Comparison of ENCODE assay signal across 8 mouse cellular contexts in genomic region chr14:118437156-118437931, GRCm38 (mm10).
DNase-seq lines count a peak whose midpoint lies in the region; ATAC-seq and TF ChIP-seq lines count a peak whose summit lies in the region.

No protein-coding gene starts in this region.

- TF ChIP-seq CTCF in brain, embryonic 14.5 days (IDR thresholded peaks at IDR 0.05; ENCODE audit: borderline replicate concordance, extremely low read depth, insufficient read depth, insufficient read length), result no peak
- TF ChIP-seq CTCF in thymus, adult 2 months (IDR thresholded peaks at IDR 0.05; ENCODE audit: borderline replicate concordance, control insufficient read depth, extremely low read depth, insufficient read depth, low read length, poor library complexity), result no peak

- no peaks in the 10 kb centered on the region; the same call in none of the 2 replicates for H3K4me1 ChIP-seq in heart, embryonic 10.5 days
- peaks cover 20% of the 10 kb centered on the region for H3K4me1 ChIP-seq in midbrain, embryonic 15.5 days
- H3K4me1 ChIP-seq in thymus, adult 2 months (replicated peaks; ENCODE audit: control insufficient read depth, insufficient read depth, low read length), result no peaks in the 10 kb centered on the region

- under 1% methylated on average over 36 of the region's 36 CpGs for WGBS in heart, embryonic 10.5 days
- WGBS in midbrain, embryonic 15.5 days, result under 1% methylated on average over 36 of the region's 36 CpGs
- 10% methylated on average over 36 of the region's 36 CpGs for WGBS in thymus, adult 2 months

- peak; percentile 84 for ATAC-seq in midbrain, embryonic 15.5 days (replicated peaks)

- H3K36me3 ChIP-seq in heart, embryonic 10.5 days, result no peaks in the 10 kb centered on the region
- H3K36me3 ChIP-seq in midbrain, embryonic 15.5 days (replicated peaks), result no peaks in the 10 kb centered on the region
- H3K36me3 ChIP-seq in thymus, adult 2 months (ENCODE audit: control insufficient read depth, insufficient read depth, low read length), result no peaks in the 10 kb centered on the region

- DNase-seq in heart, embryonic 10.5 days (ENCODE audit: low spot score), result no peak
- DNase-seq in heart, postnatal 25 days (ENCODE audit: low spot score), result no peak
- peak; percentile 76 for DNase-seq in brain, embryonic 14.5 days (ENCODE audit: low read depth)
- peak; percentile 9 to 35 for DNase-seq in frontal cortex, postnatal 36 days (ENCODE audit: low spot score in 2 of 2)
- peak; percentile 20 to 27 for DNase-seq in layer of hippocampus, postnatal 25 days (ENCODE audit: extremely low spot score in 1 of 2, low spot score in 1 of 2)
- no peak for DNase-seq in spleen, adult 18-20 months
- no peak for DNase-seq in thymus, adult 2 months

- peak overlapping the region; percentile 49 for H3K9ac ChIP-seq in midbrain, embryonic 15.5 days

- intact Hi-C loops in heart, postnatal 25 days (cut with DNase I), result loop anchor here (10.0 kb wide), 1 partner anchor 213 kb away; no protein-coding TSS in a partner anchor

- H3K9me3 ChIP-seq in heart, embryonic 10.5 days, result no peaks in the 10 kb centered on the region
- no peaks in the 10 kb centered on the region for H3K9me3 ChIP-seq in midbrain, embryonic 15.5 days

- H3K4me3 ChIP-seq in heart, embryonic 10.5 days, result peak overlapping the region; percentile 72
- peak overlapping the region; percentile 51 for H3K4me3 ChIP-seq in midbrain, embryonic 15.5 days
- no peak overlapping the region for H3K4me3 ChIP-seq in thymus, adult 2 months (ENCODE audit: control insufficient read depth, insufficient read depth, low read length)

- peak overlapping the region; percentile 84 for H3K4me2 ChIP-seq in midbrain, embryonic 15.5 days

- H3K27me3 ChIP-seq in heart, embryonic 10.5 days (ENCODE audit: insufficient read depth, poor library complexity, severe bottlenecking), result peaks cover 79% of the 10 kb centered on the region
- H3K27me3 ChIP-seq in midbrain, embryonic 15.5 days (replicated peaks), result peaks cover 17% of the 10 kb centered on the region
- peaks cover 4% of the 10 kb centered on the region for H3K27me3 ChIP-seq in thymus, adult 2 months (ENCODE audit: control insufficient read depth, insufficient read depth, low read length)

- H3K27ac ChIP-seq in heart, embryonic 10.5 days, result peak overlapping the region; percentile 59; the same call in 1 of the 2 replicates
- peak overlapping the region; percentile 72 for H3K27ac ChIP-seq in midbrain, embryonic 15.5 days
- no peak overlapping the region for H3K27ac ChIP-seq in thymus, adult 2 months (ENCODE audit: control insufficient read depth, insufficient read depth, low read length)

- TF ChIP-seq POLR2A in brain, embryonic 14.5 days (IDR thresholded peaks at IDR 0.05; ENCODE audit: borderline replicate concordance, extremely low read depth, insufficient read depth, insufficient read length, poor library complexity, severe bottlenecking), result no peak
- TF ChIP-seq POLR2A in thymus, adult 2 months (IDR thresholded peaks at IDR 0.05; ENCODE audit: control insufficient read depth, extremely low read depth, insufficient read depth, low read length, poor library complexity), result no peak

Comparison
In these comparisons a context has a peak if more than half of its experiments do, and no peak if none do; other contexts are left out.
1. DNase-seq: peak in brain, embryonic 14.5 days (single experiment), frontal cortex, postnatal 36 days (2 of 2) and layer of hippocampus, postnatal 25 days (2 of 2); none in heart, embryonic 10.5 days (single experiment), heart, postnatal 25 days (single experiment), spleen, adult 18-20 months (0 of 2) and thymus, adult 2 months (single experiment).